Mouse (Mus musculus) heart, postnatal 0 days (tissue): ENCODE results near the gene Ms4a3. TPM values are rescaled to one million over a fixed set of nuclear protein-coding genes. Genes with fewer than 3 reads are reported as not detected.

Source experiments
- ATAC-seq: fragments of 200-750 bp; cut with Nextera tagmentation; 2 replicates; pipeline ENCODE4 v1.8.0; 2017; ENCODE audit warnings: low read depth, moderate number of reproducible peaks, moderate library complexity; ENCODE audit not compliant: insufficient read depth
- DNase-seq: peaks from one replicate; pipeline ENCODE4 v3.0.0-alpha.2; 2016; ENCODE audit warnings: low spot score
- H3K27ac ChIP-seq: fragments of 300-500 bp; sonication (generic); 2 replicates; pipeline ENCODE4 v1.5.1; 2014; ENCODE audit warnings: low read depth, mild to moderate bottlenecking
- H3K27me3 ChIP-seq: fragments of 300-500 bp; sonication (generic); 2 replicates; pipeline ENCODE4 v1.6.1; 2014; ENCODE audit warnings: low read length, mixed read lengths; ENCODE audit not compliant: control insufficient read depth, insufficient read depth
- H3K36me3 ChIP-seq: fragments of 300-500 bp; sonication (generic); replicated peaks from 2 replicates; pipeline ENCODE4 v1.6.1; 2014; ENCODE audit warnings: low read length, mixed read lengths; ENCODE audit not compliant: control insufficient read depth, insufficient read depth
- H3K4me1 ChIP-seq: fragments of 300-500 bp; sonication (generic); 2 replicates; pipeline ENCODE4 v1.6.1; 2014; ENCODE audit warnings: antibody characterized with exemption; ENCODE audit not compliant: control insufficient read depth, insufficient read depth
- H3K4me2 ChIP-seq: fragments of 300-500 bp; sonication (generic); 2 replicates; pipeline ENCODE4 v1.6.1; 2014; ENCODE audit warnings: low read depth, mild to moderate bottlenecking, low read length, moderate library complexity
- H3K4me3 ChIP-seq: fragments of 300-500 bp; sonication (generic); 2 replicates; pipeline ENCODE4 v1.5.1; 2014; ENCODE audit warnings: low read depth, low read length
- H3K9ac ChIP-seq: fragments of 300-500 bp; sonication (generic); replicated peaks from 2 replicates; pipeline ENCODE4 v1.6.1; 2014; ENCODE audit warnings: low read depth, low read length, mixed read lengths
- H3K9me3 ChIP-seq: fragments of 300-500 bp; sonication (generic); replicated peaks from 2 replicates; pipeline ENCODE4 v1.6.1; 2016; ENCODE audit warnings: low read length; ENCODE audit not compliant: control insufficient read depth
- CTCF ChIP-seq: IDR thresholded peaks from 2 replicates; pipeline ENCODE4 v1.5.1; 2016; ENCODE audit warnings: antibody characterized with exemption, control low read depth, low read depth
- EP300 ChIP-seq: IDR thresholded peaks from 2 replicates; pipeline ENCODE4 v1.6.1; 2016; ENCODE audit warnings: antibody characterized with exemption, low read depth
- WGBS: fragments of 180-500 bp; shearing (Covaris S2); extraction: QIAGEN DNeasy Blood & Tissue Kit; methylation state at CpG from one replicate; pipeline ENCODE4 v1.1.7; 2014; 5-methylcytosine and 5-hydroxymethylcytosine counted together
- polyA plus RNA-seq: library from polyadenylated mRNA; unstranded; fragments of >200 nt; fragmentation: Nextera tagmentation; extraction: Ambion mirVana; gene quantifications from 2 replicates; pipeline ENCODE4 v1.2.1, GENCODE M21; 2015
- total RNA-seq: library from RNA; depleted of rRNA; stranded (reverse); fragments of >200 nt; gene quantifications from 2 replicates; pipeline ENCODE4 v1.2.3, GENCODE M21; 2014; ENCODE audit warnings: low replicate concordance

The Ms4a3 gene
- total and polyA plus RNA-seq, 2 experiments from 2014 or later, result 2.7 TPM; not detected in 1

GRCm38 (mm10) chr19:11639038-11639437, 1.6 kb downstream of the Ms4a3 start:
- H3K4me3 ChIP-seq, result no peak overlapping the region
- H3K27me3 ChIP-seq, result no peaks in the 10 kb centered on the region
- TF ChIP-seq CTCF, result no peak
- TF ChIP-seq EP300, result no peak
- H3K36me3 ChIP-seq, result no peaks in the 10 kb centered on the region
- no peak for DNase-seq
- H3K27ac ChIP-seq, result no peak overlapping the region
- H3K4me2 ChIP-seq, result no peak overlapping the region
- no peak overlapping the region for H3K9ac ChIP-seq
- H3K4me1 ChIP-seq, result no peaks in the 10 kb centered on the region
- WGBS, result 50% methylated on average over 4 of the region's 4 CpGs
- ATAC-seq, result no peak
- no peaks in the 10 kb centered on the region for H3K9me3 ChIP-seq

- Histone ChIP-seq H3K36me3 (no peaks in the 10 kb centered on the region), H3K4me3 (no peak overlapping the region), H3K9me3 (no peaks in the 10 kb centered on the region), H3K9ac (no peak overlapping the region), H3K27ac (no peak overlapping the region), H3K4me1 (no peaks in the 10 kb centered on the region), H3K27me3 (no peaks in the 10 kb centered on the region), H3K4me2 (no peak overlapping the region)
- ATAC-seq (no peak), DNase-seq (no peak)
- TF ChIP-seq CTCF (no peak), EP300 (no peak)
- WGBS, result 37% methylated on average over 5 of the region's 5 CpGs
These were observed 5.1 kb downstream of the Ms4a3 start for GRCm38 (mm10) chr19:11635572-11635971.

DNA sequence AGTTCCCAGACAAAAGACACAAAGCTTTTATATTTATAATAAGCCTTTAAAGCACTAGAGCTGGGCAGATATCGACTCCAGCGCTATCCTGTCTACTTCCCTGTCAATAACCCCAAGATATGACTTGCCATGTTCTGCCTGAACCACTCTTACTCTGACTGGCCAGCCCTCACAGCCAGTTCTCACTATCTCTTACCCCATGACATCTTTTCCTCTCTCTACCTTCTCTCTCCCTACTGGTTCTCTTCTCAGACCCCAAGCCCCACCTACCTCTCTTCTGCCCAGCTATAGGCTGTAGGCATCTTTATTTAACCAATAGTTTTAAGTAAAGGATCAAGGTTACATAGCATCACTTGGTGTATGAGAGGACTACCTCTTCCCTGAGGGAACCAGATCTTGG, 6.3 kb downstream of the Ms4a3 start:
- H3K27ac ChIP-seq, result no peak overlapping the region
- TF ChIP-seq CTCF, result no peak
- TF ChIP-seq EP300, result no peak
- H3K4me2 ChIP-seq, result no peak overlapping the region
- H3K4me3 ChIP-seq, result no peak overlapping the region
- WGBS, result 60% methylated on average over 2 of the region's 2 CpGs
- no peaks in the 10 kb centered on the region for H3K9me3 ChIP-seq
- no peak for DNase-seq
- H3K27me3 ChIP-seq, result no peaks in the 10 kb centered on the region
- H3K36me3 ChIP-seq, result no peaks in the 10 kb centered on the region
- H3K9ac ChIP-seq, result no peak overlapping the region
- no peaks in the 10 kb centered on the region for H3K4me1 ChIP-seq
- no peak for ATAC-seq

DNA sequence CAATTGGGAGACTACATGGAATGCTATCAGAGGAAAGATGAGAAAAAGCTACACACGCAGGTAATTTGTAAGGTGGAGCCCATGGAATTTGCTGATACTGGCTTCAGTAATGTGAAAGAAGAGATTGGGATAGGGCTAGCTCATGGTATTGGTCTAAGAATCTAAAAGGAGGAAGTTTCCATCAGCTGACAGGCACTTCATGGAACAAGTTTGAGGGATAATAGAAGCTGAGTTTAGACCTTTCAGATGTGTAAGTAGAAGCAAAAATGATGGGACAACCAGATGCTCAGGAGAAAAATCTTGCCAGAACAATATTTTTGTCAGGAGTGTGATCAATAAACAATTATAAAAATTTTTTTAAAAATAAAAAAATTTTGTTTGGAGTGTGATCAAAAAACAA, 6.9 kb downstream of the Ms4a3 start:
- TF ChIP-seq EP300 (no peak), CTCF (no peak)
- Histone ChIP-seq H3K4me1 (no peaks in the 10 kb centered on the region), H3K9ac (no peak overlapping the region), H3K9me3 (no peaks in the 10 kb centered on the region), H3K27ac (no peak overlapping the region), H3K4me3 (no peak overlapping the region), H3K27me3 (no peaks in the 10 kb centered on the region), H3K36me3 (no peaks in the 10 kb centered on the region), H3K4me2 (no peak overlapping the region)
- ATAC-seq (no peak), DNase-seq (no peak)
- WGBS, result 83% methylated on average over 1 of the region's 1 CpGs

GRCm38 (mm10) chr19:11625231-11625630, 15.4 kb downstream of the Ms4a3 start:
- 67% methylated on average over 5 of the region's 5 CpGs for WGBS
- Histone ChIP-seq H3K9ac (no peak overlapping the region), H3K4me3 (no peak overlapping the region), H3K4me1 (no peaks in the 10 kb centered on the region), H3K27me3 (no peaks in the 10 kb centered on the region), H3K27ac (no peak overlapping the region), H3K9me3 (no peaks in the 10 kb centered on the region), H3K4me2 (no peak overlapping the region), H3K36me3 (no peaks in the 10 kb centered on the region)
- TF ChIP-seq EP300, result no peak
- TF ChIP-seq CTCF, result no peak
- no peak for DNase-seq
- no peak for ATAC-seq

GRCm38 (mm10) chr19:11624800-11625199, 15.9 kb downstream of the Ms4a3 start:
- H3K27me3 ChIP-seq, result no peaks in the 10 kb centered on the region
- H3K4me3 ChIP-seq, result no peak overlapping the region
- H3K9ac ChIP-seq, result no peak overlapping the region
- H3K36me3 ChIP-seq, result no peaks in the 10 kb centered on the region
- H3K27ac ChIP-seq, result no peak overlapping the region
- TF ChIP-seq CTCF (no peak), EP300 (no peak)
- H3K4me1 ChIP-seq, result no peaks in the 10 kb centered on the region
- no peak overlapping the region for H3K4me2 ChIP-seq
- no peaks in the 10 kb centered on the region for H3K9me3 ChIP-seq
- DNase-seq (no peak), ATAC-seq (no peak)
